Mouse (Mus musculus): ENCODE data around the gene Lama1.
"Not testable (repeated sequence)": the region's sequence is repeated elsewhere in the genome, so short reads cannot be mapped to it uniquely, and the experiment has no call there.

Gene Lama1

DNA sequence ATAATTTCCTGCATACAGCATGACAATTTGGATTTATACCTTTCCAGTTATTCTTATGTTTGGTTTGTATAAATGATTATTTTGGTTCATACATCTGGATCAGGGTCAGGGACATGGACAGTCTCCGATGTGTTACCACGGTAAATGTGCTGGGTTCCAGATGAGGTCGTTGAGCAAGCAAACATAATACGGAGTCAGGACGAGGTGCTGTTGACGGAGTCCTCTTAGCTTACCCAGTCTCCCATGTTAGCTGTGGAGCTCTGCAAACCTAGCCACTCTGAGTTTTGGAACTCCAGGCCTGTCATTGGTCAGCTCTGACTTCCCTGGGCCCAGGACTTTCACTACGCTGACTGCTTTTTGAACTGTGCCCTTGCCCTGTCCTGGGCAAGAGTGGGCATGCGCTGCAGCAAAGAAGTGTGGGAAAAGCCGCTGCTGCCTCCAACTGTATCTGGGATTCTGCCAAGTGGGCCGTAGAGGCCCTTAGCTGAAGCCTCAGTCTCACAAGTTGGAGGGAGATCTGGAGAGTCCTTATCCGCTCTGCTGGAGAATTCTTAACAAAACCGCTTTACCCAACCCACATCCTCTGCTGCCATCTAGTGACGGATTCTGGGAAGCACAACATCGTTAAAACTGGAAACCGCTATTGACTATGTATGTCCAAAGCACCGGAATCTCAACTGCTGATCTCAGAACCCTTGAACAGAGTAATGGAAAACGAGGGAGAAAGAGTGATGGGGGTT is 140.5 kb downstream of the Lama1 start:
- in situ Hi-C loops (cut with MboI, MseI) = no loop called here

DNA sequence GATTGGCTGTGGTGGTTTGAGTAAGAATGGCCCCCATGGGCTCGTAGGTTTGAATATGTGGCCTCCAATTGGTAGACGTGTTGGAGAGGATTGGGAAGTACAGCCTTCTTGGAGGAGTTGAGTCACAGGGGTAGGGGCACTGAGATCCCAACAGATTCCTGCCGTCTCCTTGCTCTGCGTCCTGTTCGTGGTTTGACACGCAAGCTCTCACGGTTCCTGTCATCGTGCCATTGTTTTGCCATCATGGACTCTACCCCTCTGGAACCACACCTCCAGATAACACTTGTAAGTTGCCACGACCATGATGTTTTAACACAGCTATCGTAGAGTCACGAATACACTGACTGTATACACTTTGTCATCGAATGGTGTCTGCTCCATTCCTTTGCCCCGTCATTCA is 141.9 kb downstream of the Lama1 start:
- in situ Hi-C loops (cut with MboI, MseI) = no loop called here

DNA sequence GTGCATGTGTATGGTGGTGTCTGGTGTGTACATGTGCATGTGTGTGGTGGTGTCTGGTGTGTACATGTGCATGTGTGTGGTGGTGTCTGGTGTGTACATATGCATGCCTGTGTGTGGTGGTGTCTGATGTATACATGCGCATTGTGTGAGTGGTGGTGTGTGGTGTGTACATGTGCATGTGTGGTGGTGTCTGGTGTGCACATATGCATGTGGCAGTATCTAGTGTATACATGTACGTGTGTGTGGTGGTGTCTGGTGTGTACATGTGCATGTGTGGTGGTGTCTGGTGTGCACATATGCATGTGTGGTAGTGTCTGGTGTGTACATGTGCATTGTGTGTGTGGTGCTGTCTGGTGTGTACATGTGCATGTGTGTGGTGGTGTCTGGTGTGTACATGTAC is 144.4 kb downstream of the Lama1 start:
- in situ Hi-C loops (cut with MboI, MseI) = not testable (repeated sequence)

DNA sequence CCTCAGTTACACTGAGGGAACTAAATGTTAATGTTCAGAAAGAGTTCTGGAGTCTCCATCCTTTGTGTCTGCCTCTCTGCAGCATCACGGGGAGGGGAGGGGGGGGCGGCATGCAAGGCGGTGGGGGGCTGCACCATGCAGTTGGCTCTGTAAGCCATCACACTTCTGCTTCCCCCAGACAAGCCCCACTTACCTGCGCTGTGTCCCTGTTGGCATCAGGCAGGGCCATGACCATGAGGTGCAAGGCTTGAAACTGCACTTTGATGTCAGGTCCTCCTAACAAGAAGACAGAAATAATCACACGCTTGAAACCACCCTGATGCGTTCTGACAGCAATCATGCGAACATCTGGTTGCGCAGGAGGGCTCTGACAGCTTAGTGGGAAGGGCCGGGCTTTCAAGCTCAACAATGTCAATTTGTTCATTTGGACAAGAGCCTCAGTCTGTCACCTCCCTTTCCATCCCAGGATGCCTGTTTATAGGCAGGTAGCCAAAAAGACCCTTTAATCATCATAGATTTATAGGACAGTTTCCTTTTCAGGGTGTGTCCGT is 164.1 kb downstream of the Lama1 start:
- in situ Hi-C loops (cut with MboI, MseI) = no loop called here

DNA sequence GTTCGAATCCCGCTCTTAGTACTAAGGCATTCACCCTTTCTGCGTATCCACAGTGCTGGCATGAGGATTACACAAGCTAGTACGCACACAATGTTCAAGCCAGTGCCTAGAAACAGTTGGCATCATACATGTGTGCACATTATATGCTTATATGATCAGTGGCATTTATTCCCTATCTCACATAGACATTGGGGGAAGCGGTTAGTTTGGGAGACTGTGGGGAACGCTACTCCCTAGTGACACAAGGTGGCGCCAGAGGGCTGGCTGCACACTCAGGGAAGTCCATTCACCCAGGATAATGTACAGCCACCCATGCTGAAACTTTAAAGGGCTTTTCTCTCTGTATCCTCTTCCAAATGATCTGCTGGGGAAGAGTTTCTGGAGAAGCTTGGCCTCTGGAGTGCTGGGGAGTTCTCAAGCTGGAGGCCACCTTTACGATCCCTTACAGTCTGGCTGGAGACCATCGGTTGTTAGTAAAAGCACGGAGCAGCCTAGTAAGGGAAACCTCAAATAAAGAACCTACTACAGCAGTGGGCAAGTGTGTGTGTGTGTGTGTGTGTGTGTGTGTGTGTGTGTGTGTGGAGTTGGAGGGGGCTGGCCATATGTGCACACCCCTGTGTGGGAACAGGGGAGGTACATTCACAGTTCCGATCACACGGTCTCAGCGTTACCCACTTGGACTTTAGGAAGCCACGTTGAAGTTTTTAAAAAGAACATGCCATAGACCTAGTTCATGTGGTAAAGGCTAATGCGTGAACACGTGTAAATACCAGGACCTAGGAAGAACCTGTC is 164.9 kb downstream of the Lama1 start:
- in situ Hi-C loops (cut with MboI, MseI) = no loop called here

DNA sequence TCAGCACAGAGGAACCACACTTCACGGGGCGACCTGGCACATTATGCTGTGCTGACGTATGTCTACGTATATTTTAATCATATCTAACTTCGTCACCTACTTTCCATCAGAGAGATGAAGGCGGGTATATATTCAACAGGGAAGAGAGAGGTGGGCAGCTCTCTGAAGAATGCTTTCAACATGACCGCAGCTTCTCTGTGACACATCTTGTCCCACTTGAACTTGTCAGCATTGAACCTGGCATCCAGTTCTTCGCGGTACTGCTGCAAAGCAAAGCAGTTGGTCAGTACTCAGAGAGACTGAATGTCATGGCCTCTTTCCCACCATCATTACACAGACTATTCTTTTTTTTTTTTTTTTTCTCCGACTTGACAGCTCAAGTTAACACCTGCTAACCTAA is 167.3 kb downstream of the Lama1 start:
- in situ Hi-C loops (cut with MboI, MseI) = no loop called here

DNA sequence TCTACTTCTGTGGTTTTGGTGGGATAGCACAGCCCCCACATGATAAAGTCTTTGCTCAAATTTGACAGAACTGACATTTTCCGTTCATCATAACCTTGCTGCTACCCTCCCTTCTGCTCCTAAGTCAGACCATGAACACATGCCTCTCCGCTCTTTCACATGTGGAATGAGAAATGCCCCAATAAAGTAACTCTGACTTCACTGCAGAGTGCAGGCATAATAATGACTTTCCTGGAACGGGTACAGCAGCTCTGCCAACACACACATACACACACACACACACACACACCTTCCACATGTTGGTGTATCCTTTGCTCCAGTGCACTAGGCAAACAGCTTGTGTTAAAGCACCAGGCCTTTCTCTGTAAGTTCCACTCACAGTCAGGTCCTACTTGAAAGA is 167.9 kb downstream of the Lama1 start:
- in situ Hi-C loops (cut with MboI, MseI) = no loop called here

DNA sequence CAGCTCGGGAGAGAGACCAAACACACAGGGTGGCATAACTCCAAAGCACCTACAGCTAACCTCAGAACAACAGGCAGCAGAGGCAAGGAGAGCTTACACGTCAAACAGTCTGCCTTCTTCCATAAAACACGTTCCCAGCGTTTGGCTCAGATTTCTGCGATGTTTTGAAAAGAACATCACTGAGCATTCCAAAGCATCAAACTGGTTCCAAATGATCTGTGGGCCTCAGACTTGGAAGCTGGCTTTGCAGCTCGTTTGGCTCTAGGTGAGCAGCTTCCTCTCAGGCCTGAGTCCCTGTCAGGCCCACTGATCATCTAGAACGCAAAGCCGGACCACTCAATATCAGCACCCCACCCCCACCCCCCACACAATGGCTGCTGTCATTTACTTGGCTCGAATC is 169.0 kb downstream of the Lama1 start:
- in situ Hi-C loops (cut with MboI, MseI) = no loop called here

DNA sequence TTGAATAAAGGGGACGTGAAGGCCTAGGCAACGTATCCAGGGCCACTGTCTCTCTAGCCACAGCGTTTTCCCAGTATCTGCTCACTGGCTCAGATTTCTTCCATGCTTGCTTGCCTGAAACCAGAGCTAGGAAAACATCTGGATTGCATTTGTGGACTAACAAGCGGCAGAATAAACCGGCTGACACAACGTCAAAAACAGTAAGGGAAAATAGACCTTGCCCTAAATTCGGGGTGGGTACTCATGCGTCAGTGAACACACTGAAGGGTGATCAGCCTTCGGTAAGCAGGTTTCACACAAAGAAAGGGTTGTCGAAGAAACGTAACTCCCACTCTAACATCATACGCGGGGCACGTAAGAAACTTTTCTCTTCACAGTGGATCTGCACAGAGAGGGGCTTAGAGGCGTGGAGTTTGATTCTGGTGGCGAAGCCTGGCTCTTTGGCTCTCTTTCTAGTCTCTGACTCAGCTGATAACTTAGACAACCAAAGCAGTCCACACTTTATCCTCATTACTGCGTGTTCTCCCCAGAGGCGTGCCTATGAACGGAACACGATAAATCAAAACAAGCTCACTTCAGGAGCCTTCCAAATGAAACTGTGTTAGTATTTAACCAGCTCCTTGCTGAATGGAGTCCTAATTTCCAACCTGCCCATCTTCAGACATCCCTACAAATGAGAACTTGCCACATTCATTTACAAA is 169.6 kb downstream of the Lama1 start:
- in situ Hi-C loops (cut with MboI, MseI) = no loop called here

DNA sequence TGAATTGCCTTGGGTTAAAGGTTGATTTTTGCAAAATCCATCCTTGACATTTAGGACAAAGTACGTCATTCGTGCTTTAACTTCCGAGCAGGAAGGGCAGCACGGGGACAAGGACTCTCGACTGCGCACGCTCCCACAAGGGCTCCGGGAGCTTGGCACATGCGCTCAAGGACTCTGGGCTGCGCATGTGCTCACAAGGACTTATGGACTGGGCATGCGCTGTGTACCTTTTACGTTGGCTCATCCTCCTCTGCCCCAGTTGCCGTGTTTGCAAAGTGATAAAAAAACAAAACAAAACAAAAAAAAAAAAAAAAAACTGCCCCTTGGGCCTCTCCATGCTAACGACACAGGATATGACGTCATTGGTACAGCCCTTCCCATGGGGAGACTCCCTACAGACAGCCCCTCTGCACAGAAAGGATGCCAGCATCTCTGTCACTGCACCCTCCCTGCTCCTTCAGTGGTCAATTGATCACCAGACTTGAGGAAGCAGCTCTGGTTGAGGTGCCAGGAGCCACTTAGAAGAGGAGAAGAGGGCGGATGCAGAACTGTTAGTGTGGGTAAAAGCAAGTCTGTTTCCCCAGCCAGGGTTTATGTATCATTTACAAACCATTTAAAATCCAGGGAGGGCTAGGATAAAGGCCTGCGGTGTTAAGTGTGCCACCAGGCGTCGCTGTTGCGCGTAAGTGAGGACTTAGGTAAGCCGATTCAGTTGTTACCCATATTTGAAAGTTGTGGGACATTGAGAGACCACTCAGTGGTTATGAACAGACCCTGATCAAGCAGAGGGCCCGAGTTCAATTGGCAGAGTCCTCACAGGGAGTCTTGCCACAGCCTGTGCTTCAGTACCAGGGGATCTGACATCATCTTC is 172.9 kb downstream of the Lama1 start:
- in situ Hi-C loops (cut with MboI, MseI) = no loop called here
